Mouse (Mus musculus) kidney, embryonic 14.5 days (tissue): Measurements from ENCODE around the gene Hnrnpa0. TPM values are rescaled to one million over a fixed set of nuclear protein-coding genes. Genes with fewer than 3 reads are reported as not detected.

ENCODE experiments used
- ATAC-seq: fragments of 200-750 bp; cut with Nextera tagmentation; 2 replicates; pipeline ENCODE4 v1.8.0; 2017; ENCODE audit warnings: moderate number of reproducible peaks, mild to moderate bottlenecking, moderate TSS enrichment, moderate library complexity; ENCODE audit not compliant: low FRiP score, low TSS enrichment
- H3K27ac ChIP-seq: fragments of 300-500 bp; sonication (generic); 2 replicates; pipeline ENCODE4 v1.5.1; 2014; ENCODE audit warnings: low read depth, mild to moderate bottlenecking, low read length, moderate library complexity, mixed read lengths
- H3K27me3 ChIP-seq: fragments of 300-500 bp; sonication (generic); 2 replicates; pipeline ENCODE4 v1.6.1; 2014; ENCODE audit warnings: mild to moderate bottlenecking, low read length; ENCODE audit not compliant: control insufficient read depth, insufficient read depth
- H3K36me3 ChIP-seq: fragments of 300-500 bp; sonication (generic); 2 replicates; pipeline ENCODE4 v1.6.1; 2014; ENCODE audit warnings: low read length, mixed read lengths; ENCODE audit not compliant: control insufficient read depth, insufficient read depth
- H3K4me1 ChIP-seq: fragments of 300-500 bp; sonication (generic); 2 replicates; pipeline ENCODE4 v1.6.1; 2014; ENCODE audit warnings: low read length, mixed read lengths; ENCODE audit not compliant: control insufficient read depth, insufficient read depth
- H3K4me2 ChIP-seq: fragments of 300-500 bp; sonication (generic); replicated peaks from 2 replicates; pipeline ENCODE4 v1.6.1; 2014; ENCODE audit warnings: low read depth, mild to moderate bottlenecking, low read length
- H3K4me3 ChIP-seq: fragments of 300-500 bp; sonication (generic); 2 replicates; pipeline ENCODE4 v1.5.1; 2014; ENCODE audit warnings: mild to moderate bottlenecking, low read length
- H3K9ac ChIP-seq: fragments of 300-500 bp; sonication (generic); 2 replicates; pipeline ENCODE4 v1.6.1; 2014; ENCODE audit warnings: low read depth, mild to moderate bottlenecking, low read length, moderate library complexity
- H3K9me3 ChIP-seq: fragments of 300-500 bp; sonication (generic); 2 replicates; pipeline ENCODE4 v1.6.1; 2016; ENCODE audit warnings: low read length; ENCODE audit not compliant: control insufficient read depth
- WGBS: fragments of 180-500 bp; shearing (Covaris S2); extraction: QIAGEN DNeasy Blood & Tissue Kit; methylation state at CpG from one replicate; pipeline ENCODE4 v1.1.7; 2014; 5-methylcytosine and 5-hydroxymethylcytosine counted together
- polyA plus RNA-seq: library from polyadenylated mRNA; unstranded; fragments of >200 nt; fragmentation: Nextera tagmentation; extraction: Ambion mirVana; gene quantifications from 2 replicates; pipeline ENCODE4 v1.2.1, GENCODE M21; 2014

Gene Hnrnpa0
- polyA plus RNA-seq, 1 experiment from 2014 or later, result 55.5 TPM

DNA sequence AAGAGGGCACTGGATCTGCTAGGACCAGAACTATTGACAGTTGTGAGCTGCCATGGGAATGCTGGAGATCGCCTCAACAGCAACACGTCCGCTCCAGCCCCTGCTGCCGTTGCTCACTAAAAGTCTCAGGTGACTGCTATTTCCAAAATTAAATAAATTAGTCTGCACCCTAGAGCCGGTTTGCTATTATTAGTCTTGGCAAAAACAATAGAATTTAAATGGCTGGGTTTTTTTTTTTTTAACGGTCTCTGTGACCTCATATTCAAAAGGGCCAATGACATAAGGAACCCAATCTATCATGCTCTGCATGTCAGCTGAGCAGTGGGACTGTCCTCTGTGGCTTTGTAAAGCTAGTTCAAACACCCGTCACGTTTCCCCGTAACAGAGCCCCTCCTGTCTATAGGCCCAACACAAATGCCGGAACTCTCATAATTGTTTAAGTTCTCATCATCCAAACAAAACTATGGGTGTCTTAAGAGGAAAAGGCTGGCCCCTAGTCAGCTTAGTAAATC is 5.5 kb downstream of the Hnrnpa0 start:
- H3K4me2 ChIP-seq, result no peak overlapping the region
- 65% methylated on average over 10 of the region's 10 CpGs for WGBS
- no peak for ATAC-seq

DNA sequence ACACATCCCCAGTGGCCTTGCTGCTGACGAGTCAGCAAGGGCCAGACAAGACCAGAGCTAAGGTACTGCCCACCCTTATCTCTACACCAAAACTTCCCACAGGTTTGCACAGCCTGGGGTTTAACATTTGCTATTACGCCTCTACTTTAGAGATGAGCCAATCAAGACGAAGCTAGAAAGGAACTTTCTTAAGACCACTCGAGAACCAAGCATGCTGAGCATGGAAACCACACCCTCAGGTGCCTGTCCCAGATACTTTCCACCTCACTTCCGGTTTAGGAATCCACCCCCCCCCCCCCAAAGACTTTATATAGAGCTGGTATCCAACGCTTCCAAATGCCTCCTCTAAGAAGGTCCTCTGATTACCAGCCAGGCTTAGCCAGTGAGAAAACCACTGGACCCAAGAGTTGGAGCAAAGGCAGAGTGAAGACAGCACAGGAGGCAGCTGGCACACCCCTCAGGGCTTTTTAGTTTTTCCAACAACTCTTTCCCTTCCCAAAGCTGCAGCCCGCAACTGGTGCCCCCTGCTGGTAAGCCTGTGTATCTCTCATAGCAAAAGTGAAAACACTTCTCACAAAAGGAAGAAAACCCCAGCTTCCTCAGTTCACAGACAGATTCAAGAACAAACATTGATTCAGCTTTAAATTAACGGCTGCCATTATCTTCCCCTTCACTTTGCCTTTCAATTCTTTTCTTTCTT is 10.9 kb downstream of the Hnrnpa0 start:
- no peak overlapping the region for H3K9ac ChIP-seq
- H3K4me3 ChIP-seq, result no peak overlapping the region
- no peaks in the 10 kb centered on the region for H3K27me3 ChIP-seq
- 69% methylated on average over 8 of the region's 8 CpGs for WGBS
- peaks cover 10% of the 10 kb centered on the region; the same call in 1 of the 2 replicates for H3K4me1 ChIP-seq
- ATAC-seq, result no peak
- no peaks in the 10 kb centered on the region for H3K36me3 ChIP-seq
- H3K27ac ChIP-seq, result no peak overlapping the region
- no peaks in the 10 kb centered on the region for H3K9me3 ChIP-seq
- no peak overlapping the region for H3K4me2 ChIP-seq

More for the DNA sequence above, 5.5 kb downstream of the Hnrnpa0 start:
- Histone ChIP-seq H3K4me3 (no peak overlapping the region), H3K36me3 (peaks cover 19% of the 10 kb centered on the region; the same call in 1 of the 2 replicates), H3K9me3 (no peaks in the 10 kb centered on the region), H3K9ac (no peak overlapping the region), H3K27me3 (no peaks in the 10 kb centered on the region), H3K27ac (0 out of 2 replicates have a peak overlapping the region, but pooled peaks have one; percentile 9), H3K4me1 (peaks cover 24% of the 10 kb centered on the region)

DNA sequence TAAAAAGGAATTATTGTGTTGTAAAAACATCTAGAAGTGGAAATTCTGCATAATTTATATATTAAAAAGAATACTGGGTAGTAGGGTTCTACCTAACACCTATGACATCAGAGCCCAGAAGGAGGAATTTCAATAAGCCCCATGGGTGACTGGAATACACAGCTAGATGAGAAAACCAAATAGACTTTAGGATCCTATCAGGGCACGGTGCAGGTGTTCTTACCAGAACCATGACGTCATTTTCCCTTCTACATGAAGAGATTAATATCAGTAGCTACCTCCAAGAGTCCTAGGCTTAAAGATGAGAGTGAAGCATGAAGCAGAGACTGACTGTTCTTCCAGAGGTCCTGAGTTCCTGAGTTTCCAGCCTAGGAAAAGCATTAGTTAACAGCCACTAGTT is 11.6 kb downstream of the Hnrnpa0 start:
- 84% methylated on average over 2 of the region's 2 CpGs for WGBS
- no peak overlapping the region for H3K9ac ChIP-seq

DNA sequence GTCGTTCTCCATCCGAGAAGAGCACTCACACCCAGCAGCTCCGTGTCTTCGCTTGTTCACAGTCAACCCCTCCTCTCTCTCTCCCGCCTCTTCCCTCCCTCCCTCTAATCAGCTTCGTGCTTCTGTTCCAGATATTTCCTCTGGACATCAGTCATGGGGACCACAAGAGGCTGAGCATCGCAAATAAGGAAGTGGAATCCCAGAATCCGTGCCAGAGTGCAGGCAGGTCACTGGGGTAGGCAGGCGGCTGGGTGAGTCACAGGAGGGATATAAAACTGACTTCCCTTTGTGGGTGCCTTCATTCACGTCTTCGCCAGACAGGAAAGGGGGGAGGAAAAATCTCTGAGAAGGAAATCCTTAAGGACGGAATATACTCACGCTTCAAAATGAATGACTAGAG is 13.1 kb downstream of the Hnrnpa0 start:
- no peaks in the 10 kb centered on the region for H3K9me3 ChIP-seq
- H3K27me3 ChIP-seq, result no peaks in the 10 kb centered on the region
- ATAC-seq, result no peak
- no peaks in the 10 kb centered on the region for H3K36me3 ChIP-seq
- no peak overlapping the region for H3K9ac ChIP-seq
- peaks cover 11% of the 10 kb centered on the region; the same call in 1 of the 2 replicates for H3K4me1 ChIP-seq
- H3K27ac ChIP-seq, result no peak overlapping the region
- 36% methylated on average over 13 of the region's 13 CpGs for whole genome bisulfite sequencing
- H3K4me3 ChIP-seq, result no peak overlapping the region
- H3K4me2 ChIP-seq, result no peak overlapping the region

More for the DNA sequence above, 11.6 kb downstream of the Hnrnpa0 start:
- H3K9me3 ChIP-seq, result no peaks in the 10 kb centered on the region
- ATAC-seq, result no peak
- H3K4me3 ChIP-seq, result no peak overlapping the region
- no peak overlapping the region for H3K4me2 ChIP-seq
- H3K27me3 ChIP-seq, result no peaks in the 10 kb centered on the region
- H3K4me1 ChIP-seq, result peaks cover 11% of the 10 kb centered on the region; the same call in 1 of the 2 replicates
- H3K36me3 ChIP-seq, result no peaks in the 10 kb centered on the region
- no peak overlapping the region for H3K27ac ChIP-seq

GRCm38 (mm10) chr13:58113061-58113900 is 15.1 kb downstream of the Hnrnpa0 start, which contains the start of gene Klhl3:
Gene Klhl3, minus strand, starts transcription at chr13:58113592.
- Histone ChIP-seq H3K27ac (peak within 1 kb of the TSS; percentile 61; the same call in 1 of the 2 replicates), H3K4me2 (peak within 1 kb of the TSS; percentile 82), H3K9ac (peak within 1 kb of the TSS; percentile 59), H3K4me3 (peak within 1 kb of the TSS; percentile 58), H3K9me3 (no peaks in the 10 kb centered on the region), H3K36me3 (no peaks in the 10 kb centered on the region), H3K27me3 (no peaks in the 10 kb centered on the region), H3K4me1 (peaks cover 11% of the 10 kb centered on the region; the same call in 1 of the 2 replicates)
- under 1% methylated on average over 35 of the region's 35 CpGs for WGBS
- peak; percentile 89 for ATAC-seq

GRCm38 (mm10) chr13:58112601-58113041 is 15.7 kb downstream of the Hnrnpa0 start:
- Histone ChIP-seq H3K4me1 (peaks cover 11% of the 10 kb centered on the region; the same call in 1 of the 2 replicates), H3K9me3 (no peaks in the 10 kb centered on the region), H3K4me2 (peak overlapping the region; percentile 82), H3K27ac (peak overlapping the region; percentile 61; the same call in 1 of the 2 replicates), H3K27me3 (no peaks in the 10 kb centered on the region), H3K4me3 (peak overlapping the region; percentile 58), H3K9ac (peak overlapping the region; percentile 59), H3K36me3 (no peaks in the 10 kb centered on the region)
- ATAC-seq, result no peak
- WGBS, result 13% methylated on average over 11 of the region's 11 CpGs

DNA sequence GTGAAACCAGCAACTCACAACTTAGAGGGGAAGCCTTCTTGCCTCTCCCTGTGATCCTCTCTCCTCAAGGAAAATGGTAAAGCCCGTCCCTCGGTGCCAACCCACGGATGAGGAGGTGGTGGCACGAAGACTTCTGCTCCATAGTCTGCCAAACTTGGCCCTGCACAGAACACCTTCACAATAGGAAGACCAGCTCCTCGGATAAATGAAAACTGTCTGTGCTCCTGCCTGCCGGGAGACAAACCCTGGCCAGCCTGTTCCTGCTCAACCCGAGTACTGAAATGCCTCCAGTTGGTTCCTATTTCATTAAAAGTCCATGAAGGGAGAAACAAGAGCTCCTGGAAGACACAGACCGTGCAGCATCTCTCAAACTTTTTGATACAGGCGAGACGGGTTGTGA is 16.2 kb downstream of the Hnrnpa0 start:
- Histone ChIP-seq H3K36me3 (no peaks in the 10 kb centered on the region), H3K9ac (peak overlapping the region; percentile 59; the same call in 1 of the 2 replicates), H3K9me3 (no peaks in the 10 kb centered on the region), H3K4me1 (peaks cover 11% of the 10 kb centered on the region; the same call in 1 of the 2 replicates), H3K27me3 (no peaks in the 10 kb centered on the region), H3K4me2 (peak overlapping the region; percentile 82), H3K4me3 (peak overlapping the region; percentile 58), H3K27ac (no peak overlapping the region)
- 64% methylated on average over 10 of the region's 10 CpGs for WGBS
- ATAC-seq, result no peak

DNA sequence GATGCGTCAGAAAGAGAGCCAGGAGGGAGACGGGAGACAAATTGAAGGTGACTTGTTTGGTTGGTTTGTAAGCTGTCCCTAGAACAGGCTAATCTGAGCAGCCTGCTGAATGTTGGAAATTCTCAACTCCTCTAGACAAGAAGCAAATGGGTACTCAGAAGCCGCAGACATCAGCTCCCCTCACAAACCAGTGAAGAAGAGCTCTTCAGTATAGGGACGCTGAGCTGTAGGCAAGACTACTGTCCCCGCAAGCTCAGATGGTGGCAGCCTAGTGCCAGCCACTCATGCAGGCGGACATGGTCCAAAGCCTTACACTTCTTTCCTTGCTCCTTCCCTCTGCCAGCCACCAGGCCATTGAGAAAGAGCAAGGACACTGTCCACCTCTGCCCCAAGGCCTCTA is 17.1 kb downstream of the Hnrnpa0 start:
- Histone ChIP-seq H3K9ac (no peak overlapping the region), H3K9me3 (no peaks in the 10 kb centered on the region), H3K4me3 (no peak overlapping the region), H3K36me3 (no peaks in the 10 kb centered on the region), H3K27ac (no peak overlapping the region), H3K4me1 (peaks cover 11% of the 10 kb centered on the region; the same call in 1 of the 2 replicates), H3K27me3 (no peaks in the 10 kb centered on the region), H3K4me2 (no peak overlapping the region)
- WGBS, result 92% methylated on average over 6 of the region's 6 CpGs
- no peak for ATAC-seq
